Mouse (Mus musculus): ENCODE results near the gene Chrng.

The Chrng gene

DNA sequence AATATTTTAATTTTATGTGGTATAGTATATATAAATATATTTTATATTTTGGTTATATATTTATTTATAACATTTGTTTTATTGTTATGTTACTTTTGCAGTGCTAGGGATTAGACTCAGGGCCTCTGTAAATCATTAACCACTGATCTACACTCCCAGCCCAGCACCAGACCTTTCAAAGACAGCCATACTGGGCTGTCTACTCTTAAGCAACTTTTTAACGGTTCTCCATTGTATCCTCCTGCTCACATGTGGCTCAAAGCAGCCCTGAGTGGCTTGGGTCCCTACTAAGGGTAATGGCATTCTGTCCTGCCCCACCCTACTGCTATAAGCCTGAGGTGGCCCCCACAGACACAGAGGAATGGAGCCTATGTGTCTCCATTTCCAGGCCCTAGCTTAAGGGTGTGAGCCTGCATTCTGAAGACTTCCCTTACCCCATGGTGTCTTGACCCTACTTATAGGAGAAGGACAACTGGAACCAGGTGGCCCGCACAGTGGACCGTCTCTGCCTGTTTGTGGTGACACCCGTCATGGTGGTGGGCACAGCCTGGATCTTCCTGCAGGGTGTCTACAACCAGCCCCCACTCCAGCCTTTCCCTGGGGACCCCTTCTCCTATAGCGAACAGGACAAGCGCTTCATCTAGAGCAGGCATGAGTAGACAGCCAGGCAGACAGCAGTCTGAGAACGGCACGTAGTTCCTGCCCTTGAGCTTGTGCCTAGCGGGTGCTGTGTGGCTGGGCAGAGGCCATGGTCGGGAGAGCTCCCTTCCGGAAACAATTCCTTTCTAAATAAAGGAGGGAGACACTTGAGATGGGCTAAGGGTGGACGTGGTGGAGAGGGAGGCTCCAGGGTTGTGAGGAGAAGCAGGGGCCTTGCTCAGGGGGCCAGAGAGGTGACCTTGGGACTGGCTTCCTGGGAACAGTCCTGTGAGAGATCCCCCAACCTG is 6.1 kb upstream of the Chrng start:
- no peak for DNase-seq (ENCODE audit: low spot score)

DNA sequence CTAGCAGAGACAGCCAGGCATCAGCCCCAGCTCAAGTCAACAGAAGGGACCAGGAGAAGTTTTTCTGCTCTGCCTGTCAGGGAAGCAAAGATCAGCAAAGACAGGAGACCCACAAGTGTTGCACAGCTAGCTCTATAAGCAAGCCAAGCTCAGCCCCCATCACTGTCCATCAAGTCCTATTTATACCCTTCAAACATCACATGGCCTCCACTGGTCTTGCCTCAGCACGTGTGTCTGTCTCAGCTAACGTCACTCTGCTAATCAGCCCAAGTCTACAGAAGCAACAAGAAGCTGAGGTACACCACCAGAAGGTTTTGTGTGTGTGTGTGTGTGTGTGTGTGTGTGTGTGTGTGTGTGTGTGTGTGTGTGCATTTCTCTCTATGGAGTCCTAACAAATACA is 3.6 kb upstream of the Chrng start:
- no peak for DNase-seq (ENCODE audit: low spot score)

GRCm38 (mm10) chr1:87201848-87202247 is 2.6 kb upstream of the Chrng start:
- DNase-seq (ENCODE audit: low spot score): no peak

GRCm38 (mm10) chr1:87203779-87204178 is 678 bp upstream of the Chrng start:
- DNase-seq (ENCODE audit: low spot score): no peak

GRCm38 (mm10) chr1:87205038-87205437 is 581 bp downstream of the Chrng start:
- no peak for DNase-seq (ENCODE audit: low spot score)

DNA sequence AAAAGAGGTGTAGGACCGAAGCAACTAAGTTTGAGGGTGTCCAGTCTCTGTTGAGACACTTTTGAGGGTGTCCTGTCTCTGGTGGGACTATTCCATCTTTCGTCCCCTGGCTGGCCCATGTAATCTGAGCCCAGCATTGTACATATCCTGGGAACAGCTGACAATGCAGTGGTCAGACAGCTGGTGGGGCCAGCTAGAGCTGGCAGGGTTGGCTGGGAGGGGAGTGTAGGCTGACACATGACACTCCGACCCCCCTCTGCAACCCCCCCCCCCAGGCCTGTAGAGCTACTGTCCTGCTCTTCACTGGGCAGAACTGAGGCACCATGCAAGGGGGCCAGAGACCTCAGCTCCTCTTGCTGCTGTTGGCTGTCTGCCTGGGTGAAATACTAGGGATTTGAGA is 1.0 kb downstream of the Chrng start:
- DNase-seq (ENCODE audit: low spot score): no peak

DNA sequence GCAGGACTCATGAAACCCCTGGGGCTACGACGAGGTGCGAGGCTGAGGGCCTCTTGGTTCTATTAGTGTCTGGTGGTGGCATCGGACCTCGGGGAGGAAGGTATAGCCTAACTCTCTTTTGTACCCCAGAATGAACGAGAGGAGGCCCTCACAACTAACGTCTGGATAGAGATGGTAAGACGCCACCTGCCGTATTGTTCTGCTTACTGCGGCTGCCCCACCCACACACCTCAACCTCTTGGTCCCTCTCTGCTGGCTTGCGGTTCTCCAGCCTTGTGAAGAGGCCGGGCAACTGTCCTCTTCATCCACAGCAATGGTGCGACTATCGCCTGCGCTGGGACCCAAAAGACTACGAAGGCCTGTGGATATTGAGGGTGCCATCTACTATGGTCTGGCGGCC is 1.9 kb downstream of the Chrng start:
- no peak for DNase-seq (ENCODE audit: low spot score)

DNA sequence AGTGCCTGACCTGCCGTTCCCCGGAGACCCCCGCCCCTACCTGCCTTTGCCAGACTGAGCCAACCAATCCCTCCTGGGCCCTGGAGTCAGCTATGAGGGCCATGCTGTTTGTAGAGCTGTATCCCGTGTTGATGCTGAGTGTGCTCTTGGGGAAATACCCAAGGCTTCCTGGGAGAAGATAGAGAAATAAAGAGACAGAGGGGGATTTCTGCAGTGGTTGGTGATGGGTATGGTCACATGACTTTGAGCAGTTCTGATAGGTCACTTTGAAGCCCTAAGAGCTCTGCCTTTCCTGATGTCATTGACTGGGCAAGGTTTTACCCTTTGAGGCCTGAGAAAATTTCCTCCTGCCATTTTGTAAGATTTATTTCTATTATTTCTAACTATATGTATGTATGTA is 7.0 kb downstream of the Chrng start:
- no peak for DNase-seq (ENCODE audit: low spot score)

DNA sequence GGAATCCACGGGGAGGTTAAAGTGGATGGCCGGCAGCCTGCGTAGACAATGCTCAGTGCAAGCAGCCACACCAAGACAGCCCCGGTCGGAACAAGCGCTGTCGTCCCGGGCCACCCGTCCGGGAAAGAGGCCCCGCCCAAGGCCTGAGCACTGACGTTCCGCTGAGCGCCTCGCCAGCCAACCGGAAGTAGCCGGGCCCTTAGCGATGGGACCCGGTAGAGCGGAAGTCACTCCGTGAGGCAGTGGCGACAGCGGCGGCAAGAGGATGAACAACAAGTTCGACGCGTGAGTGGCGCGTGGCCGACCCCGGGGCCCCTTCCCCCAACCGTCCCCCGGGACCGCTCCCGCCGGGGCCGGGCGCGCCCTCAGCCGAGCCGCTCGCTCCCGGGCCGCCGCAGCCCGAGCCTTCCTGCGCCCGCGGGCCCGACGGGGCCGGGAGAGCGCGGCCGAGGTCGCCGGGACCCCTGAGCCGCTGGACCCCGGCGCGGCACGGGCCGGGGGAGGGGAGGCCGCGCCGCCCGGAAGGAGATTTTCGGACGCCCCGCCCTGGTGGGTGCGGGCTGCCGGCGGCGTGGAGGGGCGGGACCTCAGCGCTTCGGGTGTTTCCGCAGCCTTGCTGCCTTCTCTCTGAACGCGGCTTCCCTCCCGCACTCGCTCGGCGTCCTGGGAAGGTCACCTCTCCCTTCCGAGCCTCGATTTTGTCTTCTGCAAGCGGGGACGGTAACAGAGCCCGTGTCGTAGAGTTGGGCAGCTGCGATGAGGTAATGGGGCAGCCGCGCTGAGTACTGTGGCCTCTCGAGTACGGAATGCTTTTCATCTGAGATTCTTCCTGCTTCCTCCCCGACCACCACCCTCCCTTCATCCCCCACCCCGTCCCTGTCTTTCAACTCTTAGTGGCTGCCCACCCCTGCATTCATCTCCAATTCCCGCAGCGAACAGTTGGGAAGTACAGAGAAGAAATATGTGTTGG is 9.6 kb downstream of the Chrng start, which contains the start of gene Eif4e2:
TSS of gene Eif4e2 (plus strand) at position 180 of the 970 bp plus-strand sequence.
- DNase-seq (ENCODE audit: low spot score): peak; percentile 96

DNA sequence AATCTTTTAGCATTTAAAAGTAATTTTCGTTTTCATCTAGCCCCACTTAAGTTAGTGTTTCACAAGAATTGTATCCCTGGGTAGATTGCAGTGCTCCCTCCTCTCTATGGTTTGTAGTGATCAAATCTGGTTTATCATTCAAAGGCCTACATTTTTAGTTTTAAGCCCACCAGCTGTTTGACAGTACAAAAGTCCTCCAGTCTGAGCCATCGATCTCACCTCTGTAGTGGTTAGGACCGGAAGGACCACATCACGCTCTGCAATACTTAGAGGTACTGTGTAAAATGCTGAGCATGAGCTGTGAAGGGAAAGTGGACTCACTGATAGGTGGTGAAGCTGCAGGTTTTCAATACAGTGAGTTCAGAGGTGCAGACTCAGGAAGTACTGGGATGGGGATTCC is 10.3 kb downstream of the Chrng start:
- DNase-seq (ENCODE audit: low spot score): peak; percentile 17

DNA sequence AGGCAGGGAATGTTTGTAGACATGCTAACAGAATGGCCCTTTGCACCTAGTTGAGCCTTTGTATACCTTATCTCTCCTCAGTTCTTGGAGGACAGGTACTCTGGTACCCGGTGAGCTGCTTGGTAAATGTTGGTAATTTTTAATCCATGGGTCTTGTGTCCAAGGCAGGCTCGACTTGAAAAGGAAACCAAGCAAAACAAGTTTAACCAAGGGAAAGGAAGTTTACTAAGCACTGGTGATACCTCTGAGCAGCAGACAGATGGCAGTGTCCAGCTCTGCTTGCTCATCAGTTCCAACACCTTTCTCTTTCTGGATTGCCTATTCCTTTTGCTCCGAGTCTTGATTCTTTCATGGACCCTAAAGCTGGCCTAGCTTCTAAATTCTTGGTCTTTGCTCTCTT is 13.5 kb downstream of the Chrng start:
- DNase-seq (ENCODE audit: low spot score): peak; percentile 35

DNA sequence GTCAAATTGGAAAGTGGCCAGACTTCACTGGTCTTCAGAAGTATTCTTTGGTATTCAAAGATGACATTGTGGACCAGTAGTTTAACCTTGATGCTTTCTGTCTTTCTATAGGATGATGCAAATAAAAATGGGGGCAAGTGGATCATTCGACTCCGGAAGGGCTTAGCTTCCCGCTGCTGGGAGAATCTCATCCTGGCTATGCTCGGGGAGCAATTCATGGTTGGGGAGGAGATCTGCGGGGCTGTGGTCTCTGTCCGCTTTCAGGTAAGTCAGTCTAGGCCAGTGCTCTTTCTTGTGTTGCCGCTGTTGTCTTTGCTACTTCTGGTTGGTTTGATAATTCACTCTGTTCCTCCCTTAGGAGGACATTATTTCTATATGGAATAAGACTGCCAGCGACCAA is 21.3 kb downstream of the Chrng start:
- DNase-seq (ENCODE audit: low spot score): no peak

DNA sequence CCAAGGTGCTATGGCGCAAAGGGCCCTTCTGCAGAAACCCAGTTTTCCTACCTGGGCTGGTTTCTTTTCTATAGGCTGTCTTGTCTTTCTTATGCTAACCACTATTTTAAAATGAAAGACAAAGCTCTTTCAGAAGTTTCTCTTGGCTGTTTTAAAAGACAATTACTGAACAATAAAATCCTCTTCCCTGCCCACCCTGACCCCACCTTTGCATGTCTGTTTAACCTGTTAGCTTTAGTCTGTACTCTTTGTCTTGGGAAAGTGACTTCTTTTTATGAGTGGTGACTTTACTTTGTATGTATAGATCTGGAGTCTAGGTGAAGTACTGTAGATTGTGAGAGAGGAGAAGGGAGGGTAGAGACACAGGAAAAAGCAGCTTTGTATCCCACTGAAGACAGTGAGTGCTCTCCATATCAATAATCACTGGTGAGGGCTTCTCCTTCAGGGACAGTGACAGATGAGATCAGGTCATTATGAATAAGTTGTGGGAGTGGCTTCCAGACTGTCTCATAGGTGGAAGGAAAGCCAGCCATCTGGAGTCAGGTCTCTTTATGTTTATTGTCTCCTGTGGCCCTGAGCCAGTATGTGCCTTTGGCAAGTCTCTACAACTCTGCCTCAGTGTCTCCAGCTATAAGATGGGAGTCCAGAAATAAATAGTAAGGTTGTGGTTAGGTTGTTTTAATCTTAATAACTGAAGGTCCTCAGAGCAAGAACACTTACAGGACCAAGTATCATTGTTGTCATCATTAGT is 22.1 kb downstream of the Chrng start:
- DNase-seq (ENCODE audit: low spot score): no peak

- no peak for DNase-seq (ENCODE audit: low spot score)
Observed at GRCm38 (mm10) chr1:87227160-87227550, 22.7 kb downstream of the Chrng start.

DNA sequence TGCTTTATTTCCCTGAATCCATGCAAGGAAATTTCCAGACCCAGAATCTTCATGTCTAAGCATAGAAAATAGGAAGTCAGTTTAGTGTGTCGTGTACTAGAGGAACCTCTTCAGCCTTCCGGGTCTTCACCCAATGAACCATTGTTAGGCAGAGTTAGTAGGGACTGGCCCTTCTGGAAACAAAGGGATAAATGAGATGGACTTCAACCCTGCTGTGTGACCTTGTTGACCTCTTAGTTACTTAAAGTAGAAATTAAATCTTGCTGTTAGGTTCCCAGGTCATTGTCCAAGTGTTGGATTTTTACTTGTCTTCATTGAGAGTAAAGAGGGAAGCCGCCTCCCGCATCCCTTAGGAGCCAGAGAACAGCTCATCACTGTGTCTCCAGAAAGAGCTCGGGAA is 26.1 kb downstream of the Chrng start:
- no peak for DNase-seq (ENCODE audit: low spot score)

DNA sequence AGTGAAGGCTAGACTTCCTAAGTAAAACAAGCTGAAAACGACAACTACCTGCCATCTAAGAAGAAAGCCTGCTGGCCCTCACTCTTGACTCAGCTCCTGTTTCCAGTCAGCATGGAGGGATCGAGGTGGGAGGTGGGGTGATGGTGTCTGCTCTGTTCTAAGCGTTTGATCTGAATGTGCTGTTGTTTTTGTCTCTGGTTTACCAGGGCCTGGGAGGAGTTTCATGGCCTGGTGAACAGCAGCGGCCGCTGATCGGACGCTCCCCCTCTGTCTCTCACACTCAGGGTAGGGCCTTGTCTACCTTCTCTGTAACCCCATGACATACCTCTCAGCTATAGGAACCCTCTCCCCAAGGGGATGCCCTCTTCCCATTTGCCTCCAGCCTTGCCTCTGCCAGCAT is 27.7 kb downstream of the Chrng start:
- no peak for DNase-seq (ENCODE audit: low spot score)

- DNase-seq (ENCODE audit: low spot score): no peak
Observed at GRCm38 (mm10) chr1:87239056-87239455, 34.6 kb downstream of the Chrng start.

DNA sequence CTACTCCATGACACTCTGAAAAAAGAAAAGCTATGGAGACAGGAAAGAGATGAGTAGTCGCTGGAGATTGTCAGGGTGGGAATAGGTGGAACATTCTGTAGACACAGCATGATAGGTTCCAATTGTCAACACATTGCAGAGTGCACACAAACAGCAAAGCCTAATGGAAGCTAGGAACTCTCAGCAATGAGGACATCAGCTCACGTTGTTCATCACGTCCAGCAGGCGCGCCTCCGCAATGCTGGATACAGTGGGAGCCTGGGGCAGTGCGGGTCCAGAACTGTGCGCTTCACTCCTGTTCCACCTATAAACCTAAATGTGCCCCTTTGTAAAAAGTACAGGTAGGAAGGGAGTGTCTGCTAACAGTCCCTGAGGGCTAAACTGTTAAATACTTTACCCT is 38.6 kb downstream of the Chrng start:
- DNase-seq (ENCODE audit: low spot score): no peak

- DNase-seq (ENCODE audit: low spot score): no peak
Observed at GRCm38 (mm10) chr1:87245430-87245829, 41.0 kb downstream of the Chrng start.

DNA sequence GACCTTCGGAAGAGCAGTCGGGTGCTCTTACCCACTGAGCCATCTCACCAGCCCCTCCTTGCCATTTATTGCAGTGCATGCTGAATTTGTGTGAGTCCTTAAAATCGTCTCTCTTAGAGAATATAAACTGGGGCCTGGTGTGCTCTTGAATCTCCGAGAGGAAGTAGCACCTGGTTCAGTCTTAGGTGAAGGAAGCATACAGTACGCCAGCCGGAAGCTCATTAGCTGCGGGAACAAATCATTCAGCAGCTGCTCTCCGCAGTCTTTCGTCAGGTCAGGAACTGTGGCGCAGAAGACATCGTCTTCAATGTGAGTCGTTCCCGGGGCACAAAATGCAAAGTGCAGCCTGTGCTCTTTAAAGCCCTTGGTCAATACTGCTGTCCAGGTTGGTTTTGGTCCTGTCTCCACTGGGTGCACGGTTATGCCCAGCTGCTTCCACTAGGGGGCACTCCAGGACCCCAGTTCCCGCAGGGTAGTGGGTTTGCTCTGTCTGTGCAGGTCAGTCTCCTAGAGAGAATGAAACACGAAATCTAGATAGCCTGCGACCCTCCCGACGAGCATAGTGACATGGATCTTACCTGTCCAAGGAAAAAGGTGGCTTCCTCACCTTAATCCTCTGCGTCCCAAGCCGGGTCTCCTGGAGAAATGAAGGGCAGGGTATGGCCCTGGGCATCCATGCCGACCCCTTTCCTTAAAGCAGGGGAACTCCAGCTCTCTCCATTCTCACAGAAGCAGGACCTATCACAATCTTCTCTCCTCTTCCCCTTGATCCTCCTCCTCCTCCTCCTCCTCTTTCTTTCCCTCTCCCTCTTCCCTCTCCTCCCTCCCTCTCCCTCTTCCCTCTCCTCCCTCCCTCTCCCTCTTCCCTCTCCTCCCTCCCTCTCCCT is 41.7 kb downstream of the Chrng start:
- DNase-seq (ENCODE audit: low spot score): peak; percentile 68

DNA sequence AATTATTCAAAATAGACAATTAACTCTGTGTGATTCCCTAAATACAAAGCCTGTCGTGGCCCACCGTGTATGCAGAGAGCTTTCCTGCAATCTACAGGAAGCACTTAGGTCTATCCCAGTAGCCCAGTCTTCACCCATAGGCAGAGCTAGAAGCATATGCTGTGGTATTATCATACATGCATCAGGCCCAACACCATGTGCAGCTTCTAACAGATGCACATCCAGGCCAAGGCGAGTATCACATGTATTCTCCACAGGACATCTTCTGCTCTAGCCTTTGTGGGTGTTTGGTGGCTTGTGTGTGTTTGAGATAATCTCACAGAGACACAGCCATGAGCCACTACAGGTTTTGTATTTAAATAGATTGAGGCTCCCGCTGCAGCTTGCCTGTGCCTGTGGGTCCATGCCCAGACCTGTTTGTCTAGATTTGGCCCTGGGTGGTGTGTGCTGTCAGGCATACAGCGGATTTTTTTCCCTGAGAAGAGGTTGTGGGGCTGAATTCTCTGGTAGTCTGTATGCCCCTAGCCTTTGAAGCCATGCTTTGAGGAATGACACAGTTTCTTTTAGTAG is 47.7 kb downstream of the Chrng start:
- no peak for DNase-seq (ENCODE audit: low spot score)

All from adipocyte (in vitro differentiated cells).